ENCODE assay signal across 24 mouse cellular contexts in the genomic region with DNA sequence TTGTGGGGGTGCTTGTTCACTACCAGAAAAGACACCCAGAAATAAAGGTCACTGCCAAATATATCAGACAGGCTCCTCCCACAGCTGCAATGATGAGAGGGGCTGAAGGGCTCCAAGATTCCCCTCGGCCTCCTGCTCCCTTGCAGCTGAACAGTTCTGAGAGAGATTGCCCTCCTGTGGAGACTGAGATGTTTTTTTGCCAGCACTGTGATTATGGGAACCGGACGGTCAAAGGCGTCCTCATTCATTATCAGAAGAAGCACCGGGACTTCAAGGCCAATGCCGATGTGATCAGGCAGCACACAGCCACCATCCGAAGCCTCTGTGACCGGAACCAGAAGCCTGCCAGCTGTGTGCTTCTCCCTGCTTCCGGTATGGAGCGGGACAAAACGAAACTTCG.
DNase-seq lines count a peak whose midpoint lies in the region; ATAC-seq lines count a peak whose summit lies in the region.
"Had no signal": no experiment of that assay in that cellular context is flagged by ENCODE, and none has a peak within 500 bp of the region (broad histone marks: within the 10 kb centered on the region; RNA-seq: fewer than 3 reads in every experiment).

No protein-coding gene starts in this region.

- H3K27ac ChIP-seq in intestine, embryonic 14.5 days (ENCODE audit: low read depth): no peak overlapping the region
- H3K27ac ChIP-seq in intestine, embryonic 15.5 days: no peak overlapping the region
- H3K27ac ChIP-seq: embryonic facial prominence, embryonic 15.5 days; forebrain, embryonic 15.5 days; heart, embryonic 15.5 days; hindbrain, embryonic 10.5 days; liver, embryonic 13.5 days; midbrain, embryonic 13.5 days; neural tube, embryonic 12.5 days had no signal

- WGBS in intestine, embryonic 14.5 days: 90% methylated on average over 12 of the region's 12 CpGs
- WGBS in intestine, embryonic 15.5 days: 89% methylated on average over 12 of the region's 12 CpGs

- peaks cover 6% of the 10 kb centered on the region for H3K4me1 ChIP-seq in intestine, embryonic 14.5 days (replicated peaks; ENCODE audit: control insufficient read depth, insufficient read depth, low read length)
- H3K4me1 ChIP-seq in intestine, embryonic 15.5 days (replicated peaks): peaks cover 3% of the 10 kb centered on the region; the same call in 1 of the 2 replicates
- H3K4me1 ChIP-seq: liver, embryonic 13.5 days; megakaryocyte, embryonic 14.5 days had no signal

- H3K9ac ChIP-seq in intestine, embryonic 14.5 days (ENCODE audit: low read length): no peak overlapping the region
- H3K9ac ChIP-seq in intestine, embryonic 15.5 days: no peak overlapping the region
- H3K9ac ChIP-seq: embryonic facial prominence, embryonic 15.5 days; forebrain, embryonic 15.5 days; heart, embryonic 15.5 days; liver, embryonic 13.5 days; midbrain, embryonic 13.5 days; neural tube, embryonic 12.5 days had no signal

- peak; percentile 46 for DNase-seq in adrenal gland, adult 8-10 months
- no peak for DNase-seq in adrenal gland, postnatal 4 days (ENCODE audit: low spot score in 2 of 2)
- peak; percentile 28 for DNase-seq in intestine, embryonic 14.5 days (ENCODE audit: low spot score)
- DNase-seq in ES-CJ7 (ENCODE audit: low read depth, low spot score): peak; percentile 47
- DNase-seq in adrenal gland, postnatal 14 days: peak; percentile 63
- no peak for DNase-seq in embryo, embryonic 9.5 days (ENCODE audit: extremely low spot score)
- DNase-seq: cerebellum, adult 9-10 months; gastrocnemius, postnatal 14 days; kidney, adult 8-10 months; kidney, postnatal 14 days; layer of hippocampus, adult 9-11 months; liver, embryonic 13.5 days; lung, adult 2 months; lung, postnatal 36 days; right cerebral cortex, postnatal 14 days had no signal

- ATAC-seq in intestine, embryonic 14.5 days (replicated peaks; ENCODE audit: low FRiP score, low TSS enrichment, low read depth): no peak
- no peak for ATAC-seq in intestine, embryonic 15.5 days
- ATAC-seq: CD4-positive, CD25-positive, alpha-beta regulatory T cell, adult 4 months; forebrain, embryonic 15.5 days; midbrain, embryonic 13.5 days had no signal

- no peak overlapping the region for H3K4me3 ChIP-seq in intestine, embryonic 14.5 days (ENCODE audit: low read depth, low read length)
- no peak overlapping the region for H3K4me3 ChIP-seq in intestine, embryonic 15.5 days (replicated peaks)
- H3K4me3 ChIP-seq: embryonic facial prominence, embryonic 15.5 days; forebrain, embryonic 15.5 days; heart, embryonic 15.5 days; hindbrain, embryonic 10.5 days; liver, embryonic 13.5 days; megakaryocyte, embryonic 14.5 days; midbrain, embryonic 13.5 days; neural tube, embryonic 12.5 days had no signal

- no peak overlapping the region for H3K4me2 ChIP-seq in intestine, embryonic 14.5 days (ENCODE audit: low read length)
- H3K4me2 ChIP-seq in intestine, embryonic 15.5 days (replicated peaks): no peak overlapping the region
- H3K4me2 ChIP-seq: embryonic facial prominence, embryonic 15.5 days; forebrain, embryonic 15.5 days; heart, embryonic 15.5 days; liver, embryonic 13.5 days; midbrain, embryonic 13.5 days; neural tube, embryonic 12.5 days had no signal

- H3K27me3 ChIP-seq in intestine, embryonic 14.5 days (replicated peaks; ENCODE audit: control insufficient read depth, insufficient read depth, low read length): no peaks in the 10 kb centered on the region
- H3K27me3 ChIP-seq in intestine, embryonic 15.5 days (replicated peaks): no peaks in the 10 kb centered on the region
- H3K27me3 ChIP-seq: embryonic facial prominence, embryonic 15.5 days; forebrain, embryonic 15.5 days; heart, embryonic 15.5 days; liver, embryonic 13.5 days; megakaryocyte, embryonic 14.5 days; midbrain, embryonic 13.5 days; neural tube, embryonic 12.5 days had no signal

- H3K9me3 ChIP-seq in intestine, embryonic 14.5 days (ENCODE audit: control insufficient read depth, low read length): no peaks in the 10 kb centered on the region
- no peaks in the 10 kb centered on the region for H3K9me3 ChIP-seq in intestine, embryonic 15.5 days
- H3K9me3 ChIP-seq: embryonic facial prominence, embryonic 15.5 days; forebrain, embryonic 15.5 days; heart, embryonic 15.5 days; hindbrain, embryonic 10.5 days; midbrain, embryonic 13.5 days; neural tube, embryonic 12.5 days had no signal

- peaks cover 87% of the 10 kb centered on the region for H3K36me3 ChIP-seq in intestine, embryonic 14.5 days (ENCODE audit: control insufficient read depth, insufficient read depth, low read length)
- peaks cover 44% of the 10 kb centered on the region for H3K36me3 ChIP-seq in intestine, embryonic 15.5 days
- H3K36me3 ChIP-seq: liver, embryonic 13.5 days had no signal

Comparison
In these comparisons a context has a peak if more than half of its experiments do, and no peak if none do; other contexts are left out.
1. DNase-seq: peak in adrenal gland, adult 8-10 months (single experiment), intestine, embryonic 14.5 days (single experiment), ES-CJ7 (single experiment) and adrenal gland, postnatal 14 days (single experiment); none in adrenal gland, postnatal 4 days (0 of 2) and embryo, embryonic 9.5 days (single experiment).